Mouse (Mus musculus): Measurements from ENCODE around the gene Snx13. TPM values are rescaled to one million over a fixed set of nuclear protein-coding genes. Genes with fewer than 3 reads are reported as not detected.

The Snx13 gene
- total RNA-seq, 1 experiment from 2014 or later: 42.6 TPM

DNA sequence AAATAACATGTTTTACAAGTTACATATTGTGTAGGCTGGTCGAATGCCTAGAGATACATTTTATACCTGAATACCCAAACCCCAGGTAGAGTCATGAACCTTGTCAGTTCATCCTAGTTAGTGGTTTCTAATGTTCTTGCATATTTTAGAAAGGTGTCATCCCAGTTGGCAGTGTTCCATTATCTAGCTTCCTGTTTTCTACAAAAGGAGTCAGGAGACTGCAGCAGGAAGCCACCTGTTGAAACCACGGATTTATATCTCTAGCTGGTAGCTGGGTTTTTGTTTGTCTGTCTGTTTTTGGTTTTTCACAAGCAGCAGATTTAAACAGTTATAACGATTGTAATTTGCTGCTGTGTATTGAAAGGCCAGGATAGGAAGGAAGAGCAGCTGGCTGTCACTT lies 76.6 kb downstream of the Snx13 start:
- ATAC-seq (replicated peaks in 1 of 2; ENCODE audit: insufficient read depth in 1 of 2, low FRiP score in 2 of 2, low TSS enrichment in 1 of 2, low read depth in 1 of 2, poor library complexity in 2 of 2, severe bottlenecking in 2 of 2): peak; percentile 53

DNA sequence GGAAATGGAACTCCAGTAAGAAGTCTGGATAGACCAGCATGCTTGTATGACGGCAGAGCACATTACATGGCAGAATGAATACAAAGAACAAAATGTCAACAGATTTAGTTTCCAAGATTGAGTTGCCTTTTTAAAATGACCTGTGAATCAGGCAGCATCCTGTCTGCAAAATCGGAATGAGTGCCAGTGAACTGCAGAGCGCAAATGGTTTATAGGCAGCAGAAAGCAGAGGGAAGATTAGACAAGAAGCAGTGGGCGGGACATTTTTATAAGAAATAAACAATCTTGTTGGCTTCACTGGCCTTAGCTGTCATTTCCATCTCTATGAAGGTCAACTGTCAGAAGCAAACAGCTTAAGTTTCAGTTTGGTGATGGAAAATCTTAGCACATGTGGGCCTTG lies 106.2 kb downstream of the Snx13 start:
- ATAC-seq (replicated peaks in 1 of 2; ENCODE audit: insufficient read depth in 1 of 2, low FRiP score in 2 of 2, low TSS enrichment in 1 of 2, low read depth in 1 of 2, poor library complexity in 2 of 2, severe bottlenecking in 2 of 2): no peak

DNA sequence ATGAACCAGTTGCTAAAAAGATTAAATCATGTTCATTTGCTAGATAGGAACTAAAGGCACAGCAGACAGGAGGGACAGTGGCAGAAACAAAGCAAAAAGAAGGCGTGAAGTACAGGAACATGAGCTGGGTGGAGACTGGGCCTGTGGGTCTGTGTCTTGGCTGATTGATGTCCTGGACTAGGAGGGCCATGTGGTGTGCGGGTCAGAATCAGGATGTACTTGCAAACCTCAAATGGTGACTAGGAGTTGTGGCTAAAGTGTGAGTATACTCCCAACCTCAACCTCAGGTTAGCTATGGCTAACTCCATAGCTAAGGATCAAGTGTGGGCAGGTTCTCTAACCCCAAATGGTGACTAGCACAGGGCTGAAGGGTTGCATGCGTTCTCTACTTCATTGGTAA lies 107.2 kb downstream of the Snx13 start:
- ATAC-seq (replicated peaks in 1 of 2; ENCODE audit: insufficient read depth in 1 of 2, low FRiP score in 2 of 2, low TSS enrichment in 1 of 2, low read depth in 1 of 2, poor library complexity in 2 of 2, severe bottlenecking in 2 of 2): peak; percentile 46 to 72; a peak in 3 of 4 replicates

DNA sequence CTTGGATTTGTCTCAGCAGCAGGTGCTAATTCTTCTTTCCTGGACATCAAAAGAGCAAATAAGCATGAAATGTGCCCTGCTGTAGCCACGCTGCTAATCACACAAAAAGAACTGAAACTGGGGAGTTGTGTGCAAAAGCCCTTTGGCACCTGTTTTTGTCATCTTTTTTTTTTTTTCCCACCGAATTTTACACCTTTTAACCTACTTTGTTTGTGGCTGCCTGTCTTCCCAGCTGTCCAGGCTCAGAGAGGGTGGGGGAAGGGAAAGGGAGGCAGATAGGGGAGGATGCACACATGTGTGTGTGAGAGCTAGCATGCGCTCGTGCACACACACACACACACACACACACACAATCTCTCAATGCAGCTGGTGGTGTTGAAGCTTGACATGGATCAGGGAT lies 110.3 kb downstream of the Snx13 start:
- ATAC-seq (replicated peaks in 1 of 2; ENCODE audit: insufficient read depth in 1 of 2, low FRiP score in 2 of 2, low TSS enrichment in 1 of 2, low read depth in 1 of 2, poor library complexity in 2 of 2, severe bottlenecking in 2 of 2): no peak

DNA sequence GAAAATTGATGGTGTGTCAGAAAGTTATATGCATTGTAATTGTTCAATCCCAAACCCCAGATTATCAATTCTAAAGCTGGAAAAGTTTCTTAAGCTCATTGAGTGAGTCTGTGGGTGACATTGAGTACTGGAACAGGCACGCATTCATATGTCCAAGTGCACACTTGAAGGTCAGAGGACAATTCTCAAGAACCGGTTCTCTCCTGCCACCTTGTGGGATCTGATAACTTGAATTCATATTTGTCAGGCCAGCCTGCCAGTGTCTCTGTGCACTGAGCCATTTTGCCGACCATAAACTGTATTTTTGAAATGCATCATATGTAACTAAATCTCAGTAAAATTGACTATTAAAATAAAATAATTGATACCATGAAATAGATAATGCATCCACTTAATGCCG lies 114.7 kb downstream of the Snx13 start:
- ATAC-seq (replicated peaks in 1 of 2; ENCODE audit: insufficient read depth in 1 of 2, low FRiP score in 2 of 2, low TSS enrichment in 1 of 2, low read depth in 1 of 2, poor library complexity in 2 of 2, severe bottlenecking in 2 of 2): no peak

DNA sequence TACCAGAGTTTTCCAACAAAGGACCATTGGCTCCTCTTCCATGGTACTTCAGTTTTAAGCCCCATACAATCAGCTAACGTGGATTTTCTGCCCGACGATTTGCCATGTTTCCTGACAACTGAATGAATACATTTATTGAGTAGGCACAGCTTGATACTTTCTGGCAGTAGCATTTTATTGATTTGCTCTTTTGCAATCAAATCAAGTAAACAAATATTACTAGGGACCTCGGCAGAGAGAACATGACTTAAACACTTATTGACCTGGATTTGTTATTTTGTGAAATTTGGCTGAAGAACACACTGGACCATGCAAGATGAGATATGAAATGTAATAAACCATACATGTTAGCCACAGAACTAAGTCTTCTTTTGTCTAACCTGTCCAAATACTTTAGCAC lies 123.3 kb downstream of the Snx13 start:
- ATAC-seq (replicated peaks in 1 of 2; ENCODE audit: insufficient read depth in 1 of 2, low FRiP score in 2 of 2, low TSS enrichment in 1 of 2, low read depth in 1 of 2, poor library complexity in 2 of 2, severe bottlenecking in 2 of 2): no peak

DNA sequence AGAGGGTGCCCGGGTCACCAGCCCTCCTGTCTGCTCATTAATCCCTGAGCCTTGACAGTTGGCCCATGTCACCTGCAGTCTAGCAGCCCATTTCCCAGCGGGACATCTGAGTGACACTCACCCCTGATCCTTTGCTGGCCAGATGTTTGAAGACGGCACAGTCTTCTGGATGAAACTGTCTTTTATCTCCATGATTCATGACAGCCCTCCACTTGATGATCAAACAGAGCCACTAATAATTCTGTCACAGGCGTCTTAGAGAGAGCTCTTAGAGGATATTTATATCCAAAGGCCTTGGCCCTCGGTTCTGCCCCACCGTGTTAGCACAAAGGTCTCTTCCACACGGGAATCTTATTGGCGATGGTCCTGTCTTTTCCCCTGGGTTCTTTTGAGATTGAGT lies 129.0 kb downstream of the Snx13 start:
- no peak for ATAC-seq (replicated peaks in 1 of 2; ENCODE audit: insufficient read depth in 1 of 2, low FRiP score in 2 of 2, low TSS enrichment in 1 of 2, low read depth in 1 of 2, poor library complexity in 2 of 2, severe bottlenecking in 2 of 2)

DNA sequence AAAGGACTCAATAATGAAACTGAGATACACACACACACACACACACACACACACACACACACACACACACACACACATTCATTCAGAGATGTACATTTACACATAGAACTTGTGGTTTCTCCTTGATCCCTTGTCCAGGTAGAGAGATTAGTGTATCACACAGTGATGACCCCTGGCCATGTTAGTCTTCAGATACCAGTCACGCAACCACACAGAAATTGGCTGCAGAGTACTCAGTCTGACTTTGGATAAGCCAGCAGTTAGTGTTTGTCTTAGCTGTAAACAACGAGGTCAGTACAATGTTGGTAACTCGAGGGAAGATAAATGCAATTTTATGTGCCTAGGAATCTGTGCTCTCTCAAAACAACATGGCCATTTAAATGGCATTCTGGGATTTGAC lies 129.6 kb downstream of the Snx13 start:
- no peak for ATAC-seq (replicated peaks in 1 of 2; ENCODE audit: insufficient read depth in 1 of 2, low FRiP score in 2 of 2, low TSS enrichment in 1 of 2, low read depth in 1 of 2, poor library complexity in 2 of 2, severe bottlenecking in 2 of 2)

DNA sequence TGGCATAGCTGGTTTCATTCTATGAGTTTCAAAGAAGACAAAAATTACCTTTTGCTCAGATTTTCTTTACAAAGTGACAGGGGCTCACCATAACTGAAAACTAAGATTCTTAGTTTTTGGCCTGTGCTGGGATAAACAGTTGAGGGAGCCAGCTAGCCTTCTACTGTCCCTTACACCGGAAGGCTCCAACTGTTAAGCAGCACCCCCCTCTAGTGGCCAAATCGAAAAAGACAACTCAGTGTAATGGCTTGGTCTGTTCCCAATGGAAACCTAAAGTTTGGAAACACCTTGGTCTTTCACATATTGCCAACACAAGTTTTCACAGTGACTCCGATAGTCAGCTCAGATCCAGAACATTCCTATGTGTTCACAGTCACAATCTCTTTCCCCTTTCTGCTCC lies 135.7 kb downstream of the Snx13 start:
- ATAC-seq (replicated peaks in 1 of 2; ENCODE audit: insufficient read depth in 1 of 2, low FRiP score in 2 of 2, low TSS enrichment in 1 of 2, low read depth in 1 of 2, poor library complexity in 2 of 2, severe bottlenecking in 2 of 2): peak; percentile 78 to 88; a peak in 3 of 4 replicates

DNA sequence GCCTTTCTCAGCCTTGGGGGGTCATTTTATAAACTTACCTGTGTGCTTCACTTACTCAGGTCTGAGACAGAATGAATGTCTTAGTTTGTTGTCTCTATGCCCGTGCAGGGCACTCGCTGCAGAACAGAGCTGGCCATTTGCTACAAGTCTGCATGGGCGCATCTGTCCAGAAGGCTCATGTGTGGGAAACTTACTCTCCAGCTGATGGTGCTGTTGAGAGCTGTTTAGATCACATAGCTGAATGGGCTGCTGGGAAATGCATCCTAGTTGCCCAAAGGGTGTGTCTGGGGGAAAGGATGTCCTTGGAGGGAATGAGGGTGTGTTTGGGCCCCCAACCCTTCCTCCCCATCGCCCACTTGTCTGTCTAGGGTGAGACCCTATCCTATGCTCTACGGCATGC lies 137.3 kb downstream of the Snx13 start:
- no peak for ATAC-seq (replicated peaks in 1 of 2; ENCODE audit: insufficient read depth in 1 of 2, low FRiP score in 2 of 2, low TSS enrichment in 1 of 2, low read depth in 1 of 2, poor library complexity in 2 of 2, severe bottlenecking in 2 of 2)

DNA sequence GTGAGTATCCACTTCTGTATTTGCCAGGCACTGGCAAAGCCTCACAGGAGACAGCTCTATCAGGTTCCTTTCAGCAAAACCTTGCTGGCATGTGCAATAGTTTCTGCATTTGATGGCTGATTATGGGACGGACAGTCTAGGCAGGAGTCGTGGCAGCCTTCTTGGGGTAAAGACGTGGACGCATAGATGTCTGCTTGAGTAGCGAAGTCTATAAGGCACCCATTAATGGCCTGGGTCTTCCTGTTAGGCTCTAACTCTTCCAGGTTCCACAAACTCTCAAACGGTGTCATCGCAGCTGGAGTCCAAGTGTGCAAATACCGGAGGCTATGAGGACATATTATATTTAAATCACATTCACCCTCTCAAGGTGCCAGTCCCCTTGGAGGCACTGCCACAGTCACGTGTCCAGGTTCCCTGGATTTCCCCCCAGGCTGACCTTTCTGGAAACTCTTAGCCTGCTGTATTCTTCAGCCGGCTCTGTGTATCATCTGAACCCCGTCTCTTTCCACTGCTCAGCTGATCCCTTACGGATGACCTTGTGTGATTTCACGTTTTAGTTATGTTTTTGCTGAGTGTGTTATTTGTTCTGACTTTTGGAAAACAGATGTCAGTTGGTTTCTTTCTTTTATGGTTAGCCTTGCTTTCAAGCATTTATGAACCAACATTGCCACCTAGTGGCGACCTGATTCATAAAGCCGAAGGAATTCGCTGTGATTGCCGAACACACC lies 144.9 kb downstream of the Snx13 start:
- peak; percentile 56 to 62; a peak in 3 of 4 replicates for ATAC-seq (replicated peaks in 1 of 2; ENCODE audit: insufficient read depth in 1 of 2, low FRiP score in 2 of 2, low TSS enrichment in 1 of 2, low read depth in 1 of 2, poor library complexity in 2 of 2, severe bottlenecking in 2 of 2)

DNA sequence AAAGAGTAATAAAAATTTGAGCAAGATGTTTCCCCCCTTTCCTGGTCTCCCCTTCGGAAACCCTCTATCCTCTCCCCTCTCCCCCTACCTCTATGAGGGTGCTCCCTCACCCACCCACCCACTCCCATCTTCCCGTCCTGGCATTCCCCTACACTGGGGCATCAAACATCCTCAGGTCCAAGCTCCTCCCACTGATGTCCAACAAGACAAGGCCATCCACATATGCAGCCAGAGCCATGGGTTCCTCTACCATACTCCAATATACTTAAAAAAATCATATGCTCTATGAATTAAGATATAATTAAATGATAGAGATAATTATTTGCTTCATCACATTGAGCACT lies 145.4 kb downstream of the Snx13 start:
- ATAC-seq (replicated peaks in 1 of 2; ENCODE audit: insufficient read depth in 1 of 2, low FRiP score in 2 of 2, low TSS enrichment in 1 of 2, low read depth in 1 of 2, poor library complexity in 2 of 2, severe bottlenecking in 2 of 2): no peak

Other genes starting within 250 kb of the Snx13 start
- 12.9 and 17.1 TPM in 2 replicates for gene Hdac9, start 130.1 kb upstream of the Snx13 start, total RNA-seq (2017)
- 1.0 TPM in 1 of 2 replicates, not detected in the other for gene Prps1l1, start 62.4 kb upstream of the Snx13 start, total RNA-seq (2017)

All from hematopoietic stem cell, adult 5-6 weeks (primary cell).